Mouse (Mus musculus): ENCODE measurements around the gene Ubxn4. TPM values are rescaled to one million over a fixed set of nuclear protein-coding genes. Genes with fewer than 3 reads are reported as not detected.
"Not testable (repeated sequence)": the region's sequence is repeated elsewhere in the genome, so short reads cannot be mapped to it uniquely, and the experiment has no call there.

Gene Ubxn4
- polyA plus RNA-seq, 1 experiment from 2014 or later = 56.8 TPM

GRCm38 (mm10) chr1:128281753-128282152, 38.0 kb downstream of the Ubxn4 start:
- WGBS = 92% methylated on average over 3 of the region's 3 CpGs
- Histone ChIP-seq H3K36me3 (replicated peaks) (peaks cover 89% of the 10 kb centered on the region), H3K4me1 (no peaks in the 10 kb centered on the region), H3K27ac (replicated peaks) (no peak overlapping the region), H3K9me3 (0 out of 2 replicates have a peak, but pooled peaks cover 2% of the 10 kb centered on the region), H3K4me3 (no peak overlapping the region), H3K27me3 (replicated peaks; ENCODE audit: low read depth, poor library complexity, severe bottlenecking) (no peaks in the 10 kb centered on the region)
- no peak for DNase-seq (ENCODE audit: low spot score)

- Histone ChIP-seq H3K27ac (replicated peaks) (no peak overlapping the region), H3K36me3 (replicated peaks) (peaks cover 83% of the 10 kb centered on the region), H3K27me3 (replicated peaks; ENCODE audit: low read depth, poor library complexity, severe bottlenecking) (no peaks in the 10 kb centered on the region), H3K9me3 (0 out of 2 replicates have a peak, but pooled peaks cover 2% of the 10 kb centered on the region), H3K4me3 (no peak overlapping the region), H3K4me1 (no peaks in the 10 kb centered on the region)
- WGBS = 94% methylated on average over 3 of the region's 3 CpGs
- no peak for DNase-seq (ENCODE audit: low spot score)
Measured at GRCm38 (mm10) chr1:128282924-128283323, 39.2 kb downstream of the Ubxn4 start.

- peaks cover 82% of the 10 kb centered on the region for H3K36me3 ChIP-seq (replicated peaks)
- no peak overlapping the region for H3K27ac ChIP-seq (replicated peaks)
- no peak overlapping the region for H3K4me3 ChIP-seq
- WGBS = 91% methylated on average over 8 of the region's 8 CpGs
- DNase-seq (ENCODE audit: low spot score) = no peak
- no peaks in the 10 kb centered on the region for H3K27me3 ChIP-seq (replicated peaks; ENCODE audit: low read depth, poor library complexity, severe bottlenecking)
- 0 out of 2 replicates have a peak, but pooled peaks cover 2% of the 10 kb centered on the region for H3K9me3 ChIP-seq
- no peaks in the 10 kb centered on the region for H3K4me1 ChIP-seq
Measured at GRCm38 (mm10) chr1:128284157-128284690, 40.5 kb downstream of the Ubxn4 start.

DNA sequence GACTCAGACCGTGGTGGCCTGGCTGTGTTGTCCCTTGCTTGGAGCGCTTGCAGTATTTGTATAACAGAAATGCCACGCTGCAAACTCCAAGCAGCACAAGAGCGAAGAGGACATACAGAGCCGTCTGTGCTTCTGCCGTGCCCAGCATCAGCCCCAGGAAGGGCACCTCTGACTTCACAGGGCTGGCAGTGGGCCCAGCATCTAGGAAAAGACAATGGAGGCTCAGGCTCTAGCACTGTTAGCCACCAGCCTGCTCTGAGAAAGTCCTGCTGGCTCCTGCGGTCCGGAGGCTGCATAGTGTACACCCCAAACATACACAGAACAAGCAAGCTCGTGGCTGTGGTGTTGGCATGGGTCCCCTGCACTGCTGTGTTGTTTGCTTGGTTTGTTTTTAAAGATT, 41.4 kb downstream of the Ubxn4 start:
- peaks cover 73% of the 10 kb centered on the region for H3K36me3 ChIP-seq (replicated peaks)
- H3K27ac ChIP-seq (replicated peaks) = no peak overlapping the region
- 90% methylated on average over 9 of the region's 9 CpGs for WGBS
- no peaks in the 10 kb centered on the region for H3K4me1 ChIP-seq
- H3K27me3 ChIP-seq (replicated peaks; ENCODE audit: low read depth, poor library complexity, severe bottlenecking) = no peaks in the 10 kb centered on the region
- no peak for DNase-seq (ENCODE audit: low spot score)
- 0 out of 2 replicates have a peak, but pooled peaks cover 2% of the 10 kb centered on the region for H3K9me3 ChIP-seq
- no peak overlapping the region for H3K4me3 ChIP-seq

DNA sequence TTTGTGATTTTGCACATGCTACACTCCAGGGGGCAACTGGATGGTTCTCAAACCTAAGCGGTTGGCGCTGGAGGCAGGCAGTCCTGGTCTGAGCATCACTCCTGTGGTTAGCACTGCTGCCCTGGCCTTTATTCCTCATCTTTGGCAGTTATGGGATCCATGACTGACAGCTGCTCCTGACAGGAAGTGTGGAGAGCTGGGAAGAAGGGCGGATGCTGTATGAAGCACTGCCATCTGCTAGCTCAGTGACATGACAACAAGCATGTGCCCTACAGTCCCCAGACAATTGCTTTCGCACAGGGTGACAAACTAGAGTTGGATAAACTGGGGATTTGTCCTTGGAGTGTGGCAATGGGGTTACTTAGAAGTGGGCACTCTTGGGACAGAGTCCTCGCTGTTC, 46.5 kb downstream of the Ubxn4 start:
- Histone ChIP-seq H3K4me1 (no peaks in the 10 kb centered on the region), H3K9me3 (no peaks in the 10 kb centered on the region), H3K27me3 (replicated peaks; ENCODE audit: low read depth, poor library complexity, severe bottlenecking) (no peaks in the 10 kb centered on the region), H3K4me3 (no peak overlapping the region), H3K27ac (replicated peaks) (no peak overlapping the region), H3K36me3 (replicated peaks) (peaks cover 31% of the 10 kb centered on the region)
- no peak for DNase-seq (ENCODE audit: low spot score)
- 89% methylated on average over 5 of the region's 5 CpGs for WGBS

GRCm38 (mm10) chr1:128293524-128293923, 49.8 kb downstream of the Ubxn4 start:
- no peaks in the 10 kb centered on the region for H3K9me3 ChIP-seq

GRCm38 (mm10) chr1:128295296-128295695, 51.5 kb downstream of the Ubxn4 start:
- Histone ChIP-seq H3K4me1 (0 out of 2 replicates have a peak, but pooled peaks cover 5% of the 10 kb centered on the region), H3K27ac (replicated peaks) (no peak overlapping the region), H3K27me3 (replicated peaks; ENCODE audit: low read depth, poor library complexity, severe bottlenecking) (no peaks in the 10 kb centered on the region), H3K36me3 (replicated peaks) (no peaks in the 10 kb centered on the region), H3K4me3 (no peak overlapping the region), H3K9me3 (no peaks in the 10 kb centered on the region)
- whole genome bisulfite sequencing = 80% methylated on average over 8 of the region's 8 CpGs
- no peak for DNase-seq (ENCODE audit: low spot score)

More at GRCm38 (mm10) chr1:128293524-128293923, 49.8 kb downstream of the Ubxn4 start:
- WGBS = 92% methylated on average over 12 of the region's 12 CpGs
- H3K4me1 ChIP-seq = 0 out of 2 replicates have a peak, but pooled peaks cover 5% of the 10 kb centered on the region
- H3K27ac ChIP-seq (replicated peaks) = no peak overlapping the region
- no peaks in the 10 kb centered on the region for H3K27me3 ChIP-seq (replicated peaks; ENCODE audit: low read depth, poor library complexity, severe bottlenecking)
- peaks cover 6% of the 10 kb centered on the region for H3K36me3 ChIP-seq (replicated peaks)
- DNase-seq (ENCODE audit: low spot score) = no peak
- H3K4me3 ChIP-seq = no peak overlapping the region

DNA sequence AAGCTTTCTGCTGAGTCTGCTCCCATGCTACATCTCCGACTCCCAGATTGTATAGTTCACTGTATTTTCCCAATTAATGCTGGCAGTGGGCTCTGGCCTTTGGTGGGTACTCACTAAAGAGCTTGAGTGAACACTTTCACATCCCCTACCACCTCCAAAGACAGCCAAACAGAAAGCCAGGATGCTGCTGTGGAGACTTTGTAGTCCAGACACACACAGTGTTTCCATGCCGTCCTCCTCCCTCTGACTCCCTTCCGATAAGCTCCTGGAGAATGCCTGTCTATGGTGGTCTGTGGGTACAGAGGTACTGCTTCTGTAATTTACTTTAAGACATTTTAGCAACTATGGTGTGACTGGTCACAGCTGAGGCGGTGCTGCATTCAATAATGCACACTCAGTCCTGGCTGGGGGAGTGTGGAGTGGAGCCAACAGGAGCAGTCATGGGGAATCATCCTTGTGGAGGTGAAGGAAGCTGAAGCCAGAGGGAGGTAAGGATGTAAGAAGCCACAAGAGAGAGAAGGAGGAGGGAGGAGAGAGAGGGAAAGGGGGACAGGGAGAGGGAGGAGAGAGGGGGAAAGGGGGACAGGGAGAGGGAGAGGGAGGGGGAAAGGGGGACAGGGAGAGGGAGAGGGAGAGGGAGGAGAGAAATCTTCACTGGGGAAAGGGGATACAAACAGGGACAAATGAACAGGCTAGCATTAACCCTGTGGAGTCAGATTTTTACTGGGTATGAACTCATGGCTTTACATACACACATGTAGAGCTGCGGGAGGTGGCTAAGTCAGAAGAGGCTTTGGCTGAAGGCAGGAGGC, 52.2 kb downstream of the Ubxn4 start:
- DNase-seq (ENCODE audit: low spot score) = no peak
- Histone ChIP-seq H3K27me3 (replicated peaks; ENCODE audit: low read depth, poor library complexity, severe bottlenecking) (no peaks in the 10 kb centered on the region), H3K4me1 (0 out of 2 replicates have a peak, but pooled peaks cover 5% of the 10 kb centered on the region), H3K9me3 (no peaks in the 10 kb centered on the region), H3K4me3 (no peak overlapping the region), H3K27ac (replicated peaks) (no peak overlapping the region), H3K36me3 (replicated peaks) (peaks cover 4% of the 10 kb centered on the region)
- 77% methylated on average over 5 of the region's 5 CpGs for WGBS

DNA sequence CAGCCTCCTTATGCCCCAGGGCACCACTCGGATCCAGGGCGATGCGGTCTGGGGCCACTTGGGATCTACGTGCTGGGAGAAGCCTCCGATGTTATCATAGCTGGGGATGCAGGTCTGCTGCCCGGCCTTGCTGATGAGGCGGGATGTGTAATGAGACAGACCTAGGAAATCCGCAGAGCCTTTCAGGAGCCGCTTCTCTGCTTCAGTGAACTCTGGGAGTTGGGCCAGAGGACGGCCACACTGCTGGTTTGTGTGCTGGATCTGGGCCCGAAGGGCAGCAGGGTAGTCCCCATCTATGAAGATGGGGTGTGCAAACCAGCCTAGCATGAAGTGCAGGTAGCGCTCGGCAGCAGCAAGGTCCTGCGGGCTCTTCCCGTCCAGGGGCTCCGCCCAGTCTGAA, 60.1 kb downstream of the Ubxn4 start:
- Histone ChIP-seq H3K9me3 (no peaks in the 10 kb centered on the region), H3K27me3 (replicated peaks; ENCODE audit: low read depth, poor library complexity, severe bottlenecking) (no peaks in the 10 kb centered on the region), H3K4me1 (no peaks in the 10 kb centered on the region), H3K36me3 (replicated peaks) (peaks cover 31% of the 10 kb centered on the region), H3K27ac (replicated peaks) (no peak overlapping the region), H3K4me3 (no peak overlapping the region)
- no peak for DNase-seq (ENCODE audit: low spot score)
- 93% methylated on average over 16 of the region's 16 CpGs for WGBS

DNA sequence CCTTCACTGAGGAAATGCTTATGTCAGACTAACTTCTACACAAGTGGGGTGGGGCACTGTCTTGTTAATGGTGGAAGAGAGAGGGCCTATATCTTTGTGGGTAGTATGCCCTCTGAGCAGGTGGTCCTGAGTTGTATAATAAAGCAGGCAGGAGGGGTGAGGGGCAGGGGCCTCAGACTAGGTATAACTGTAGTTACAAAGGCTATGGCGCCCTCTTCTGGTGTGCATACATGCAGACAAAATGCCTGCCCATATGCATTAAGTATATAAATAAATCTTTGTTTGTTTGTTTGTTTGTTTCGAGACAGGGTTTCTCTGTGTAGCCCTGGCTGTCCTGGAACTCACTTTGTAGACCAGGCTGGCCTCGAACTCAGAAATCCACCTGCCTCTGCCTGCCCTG, 65.3 kb downstream of the Ubxn4 start:
- H3K4me1 ChIP-seq = no peaks in the 10 kb centered on the region
- H3K27ac ChIP-seq (replicated peaks) = no peak overlapping the region
- H3K9me3 ChIP-seq = no peaks in the 10 kb centered on the region
- 78% methylated on average over 3 of the region's 3 CpGs for WGBS
- no peak overlapping the region for H3K4me3 ChIP-seq
- DNase-seq (ENCODE audit: low spot score) = no peak
- H3K36me3 ChIP-seq (replicated peaks) = peaks cover 15% of the 10 kb centered on the region
- no peaks in the 10 kb centered on the region for H3K27me3 ChIP-seq (replicated peaks; ENCODE audit: low read depth, poor library complexity, severe bottlenecking)

DNA sequence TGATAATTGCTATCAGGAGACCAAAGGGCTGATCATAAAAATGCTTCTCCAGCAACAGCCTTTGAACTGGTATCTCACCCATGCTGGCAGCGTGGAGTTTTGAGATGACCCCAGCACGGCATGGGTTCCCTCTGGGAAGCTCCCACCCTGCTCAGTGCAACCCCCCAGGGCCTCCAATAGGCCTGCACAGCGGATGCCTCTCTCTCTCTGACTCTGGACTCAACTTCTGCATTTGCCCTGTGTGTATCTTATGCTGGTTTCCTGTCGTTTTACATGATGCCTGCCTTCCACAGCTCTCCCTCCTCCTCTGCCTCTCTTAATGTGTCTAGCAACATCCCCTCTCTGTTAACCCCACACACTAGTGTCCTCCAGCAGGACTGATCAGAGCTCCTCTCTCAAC, 70.9 kb downstream of the Ubxn4 start:
- no peak for DNase-seq (ENCODE audit: low spot score)
- 69% methylated on average over 4 of the region's 4 CpGs for WGBS
- no peaks in the 10 kb centered on the region for H3K4me1 ChIP-seq

GRCm38 (mm10) chr1:128319266-128319665, 75.5 kb downstream of the Ubxn4 start:
- not testable (repeated sequence) for H3K27me3 ChIP-seq (replicated peaks; ENCODE audit: low read depth, poor library complexity, severe bottlenecking); DNase-seq (ENCODE audit: low spot score); H3K4me1 ChIP-seq; H3K4me3 ChIP-seq; H3K9me3 ChIP-seq; H3K27ac ChIP-seq (replicated peaks)
- 85% methylated on average over 6 of the region's 6 CpGs for WGBS
- peaks cover 18% of the 10 kb centered on the region for H3K36me3 ChIP-seq (replicated peaks)

More for the DNA sequence above, 70.9 kb downstream of the Ubxn4 start:
- Histone ChIP-seq H3K36me3 (replicated peaks) (peaks cover 5% of the 10 kb centered on the region; the same call in 1 of the 2 replicates), H3K4me3 (no peak overlapping the region), H3K27me3 (replicated peaks; ENCODE audit: low read depth, poor library complexity, severe bottlenecking) (no peaks in the 10 kb centered on the region), H3K27ac (replicated peaks) (no peak overlapping the region), H3K9me3 (no peaks in the 10 kb centered on the region)

All from embryonic facial prominence, embryonic 10.5 days (tissue).